Mouse (Mus musculus): ENCODE measurements around the gene Anks1. TPM values are rescaled to one million over a fixed set of nuclear protein-coding genes. Genes with fewer than 3 reads are reported as not detected.

Gene Anks1
- polyA plus RNA-seq, 1 experiment from 2014 or later, result 13.3 TPM

Other genes with a start within 250 kb of the Anks1 start
- gene Spdef, start 180.4 kb upstream of the Anks1 start, polyA plus RNA-seq (2014; fragmentation: Nextera tagmentation; extraction: Ambion mirVana), result 0.18 TPM in 1 of 2 replicates, not detected in the other
- 12.4 and 12.7 TPM in 2 replicates for gene D17Wsu92e, start 88.7 kb upstream of the Anks1 start, polyA plus RNA-seq (2014; fragmentation: Nextera tagmentation; extraction: Ambion mirVana)
- gene Snrpc, start 71.2 kb upstream of the Anks1 start, polyA plus RNA-seq (2014; fragmentation: Nextera tagmentation; extraction: Ambion mirVana), result 355 and 368 TPM in 2 replicates
- gene Uhrf1bp1, start 52.9 kb upstream of the Anks1 start, polyA plus RNA-seq (2014; fragmentation: Nextera tagmentation; extraction: Ambion mirVana), result 5.2 and 6.4 TPM in 2 replicates
- 104 and 109 TPM in 2 replicates for gene Taf11, start 538 bp downstream of the Anks1 start, polyA plus RNA-seq (2014; fragmentation: Nextera tagmentation; extraction: Ambion mirVana)
- gene Tcp11, start 171.3 kb downstream of the Anks1 start, polyA plus RNA-seq (2014; fragmentation: Nextera tagmentation; extraction: Ambion mirVana), result 1.1 and 1.3 TPM in 2 replicates
- 8.6 and 10.3 TPM in 2 replicates for gene Scube3, start 232.8 kb downstream of the Anks1 start, polyA plus RNA-seq (2014; fragmentation: Nextera tagmentation; extraction: Ambion mirVana)